Mouse (Mus musculus) lung, adult 2 months (tissue): ENCODE data around the gene Kcnip1.

Experiments
- CTCF ChIP-seq: fragments of 200-500 bp; IDR thresholded peaks from 2 replicates; pipeline ENCODE4 v1.5.1; 2011; ENCODE audit warnings: mild to moderate bottlenecking, low read length, control low read depth; ENCODE audit not compliant: insufficient read depth
- POLR2A ChIP-seq: fragments of 200-500 bp; IDR thresholded peaks from 2 replicates; pipeline ENCODE4 v1.6.1; 2011; ENCODE audit warnings: low read depth, mild to moderate bottlenecking, control low read depth, low read length, borderline replicate concordance; ENCODE audit errors: extremely low read depth

- TF ChIP-seq CTCF, result no peak
- no peak for TF ChIP-seq POLR2A
These were observed 312.8 kb downstream of the Kcnip1 start for GRCm38 (mm10) chr11:33680151-33680550.
